Mouse (Mus musculus): ENCODE data around the gene Invs. TPM values are rescaled to one million over a fixed set of nuclear protein-coding genes. Genes with fewer than 3 reads are reported as not detected.

The Invs gene
- polyA plus RNA-seq, 1 experiment: 1.8 TPM

DNA sequence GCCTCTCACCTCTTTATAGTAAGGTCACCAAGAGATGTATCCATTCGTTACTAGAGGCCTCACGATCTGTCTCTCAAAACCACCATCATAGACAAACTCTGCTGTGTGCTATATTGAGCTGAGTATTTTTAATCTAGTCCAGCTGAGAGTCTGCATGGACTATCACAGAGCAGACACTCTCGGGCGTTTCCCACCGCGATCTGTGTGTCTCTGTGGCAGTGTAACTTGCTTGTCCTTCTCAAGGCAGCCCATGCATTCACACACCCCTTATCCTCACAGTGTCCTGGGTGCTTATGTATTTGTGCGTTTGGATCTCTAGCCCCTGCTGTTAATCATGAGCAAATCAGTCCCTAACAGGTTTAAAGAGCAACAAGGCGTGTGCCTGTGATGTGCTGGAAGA, 133.9 kb downstream of the Invs start:
- WGBS: 88% methylated on average over 8 of the region's 8 CpGs

GRCm38 (mm10) chr4:48415838-48416335, 136.3 kb downstream of the Invs start:
- Histone ChIP-seq H3K4me1 (ENCODE audit: control insufficient read depth, insufficient read depth, insufficient read length, low read length) (no peaks in the 10 kb centered on the region), H3K27ac (ENCODE audit: insufficient read depth, low read depth, low read length) (no peak overlapping the region), H3K36me3 (ENCODE audit: control insufficient read depth, insufficient read depth, low read length) (no peaks in the 10 kb centered on the region), H3K4me3 (ENCODE audit: low read depth, low read length) (no peak overlapping the region), H3K27me3 (ENCODE audit: control insufficient read depth, insufficient read depth, low read length) (no peaks in the 10 kb centered on the region)
- TF ChIP-seq POLR2A (IDR thresholded peaks at IDR 0.05; ENCODE audit: low read depth, low read length): no peak
- no peak for TF ChIP-seq CTCF (IDR thresholded peaks at IDR 0.05; ENCODE audit: extremely low read depth, insufficient read length, insufficient replicate concordance, low read depth, low read length)
- WGBS: 82% methylated on average over 10 of the region's 10 CpGs

More for the DNA sequence above, 133.9 kb downstream of the Invs start:
- H3K36me3 ChIP-seq (ENCODE audit: control insufficient read depth, insufficient read depth, low read length): no peaks in the 10 kb centered on the region
- H3K4me1 ChIP-seq (ENCODE audit: control insufficient read depth, insufficient read depth, insufficient read length, low read length): no peaks in the 10 kb centered on the region
- no peaks in the 10 kb centered on the region for H3K27me3 ChIP-seq (ENCODE audit: control insufficient read depth, insufficient read depth, low read length)
- H3K27ac ChIP-seq (ENCODE audit: insufficient read depth, low read depth, low read length): no peak overlapping the region
- H3K4me3 ChIP-seq (ENCODE audit: low read depth, low read length): no peak overlapping the region
- TF ChIP-seq CTCF (IDR thresholded peaks at IDR 0.05; ENCODE audit: extremely low read depth, insufficient read length, insufficient replicate concordance, low read depth, low read length): no peak
- no peak for TF ChIP-seq POLR2A (IDR thresholded peaks at IDR 0.05; ENCODE audit: low read depth, low read length)

DNA sequence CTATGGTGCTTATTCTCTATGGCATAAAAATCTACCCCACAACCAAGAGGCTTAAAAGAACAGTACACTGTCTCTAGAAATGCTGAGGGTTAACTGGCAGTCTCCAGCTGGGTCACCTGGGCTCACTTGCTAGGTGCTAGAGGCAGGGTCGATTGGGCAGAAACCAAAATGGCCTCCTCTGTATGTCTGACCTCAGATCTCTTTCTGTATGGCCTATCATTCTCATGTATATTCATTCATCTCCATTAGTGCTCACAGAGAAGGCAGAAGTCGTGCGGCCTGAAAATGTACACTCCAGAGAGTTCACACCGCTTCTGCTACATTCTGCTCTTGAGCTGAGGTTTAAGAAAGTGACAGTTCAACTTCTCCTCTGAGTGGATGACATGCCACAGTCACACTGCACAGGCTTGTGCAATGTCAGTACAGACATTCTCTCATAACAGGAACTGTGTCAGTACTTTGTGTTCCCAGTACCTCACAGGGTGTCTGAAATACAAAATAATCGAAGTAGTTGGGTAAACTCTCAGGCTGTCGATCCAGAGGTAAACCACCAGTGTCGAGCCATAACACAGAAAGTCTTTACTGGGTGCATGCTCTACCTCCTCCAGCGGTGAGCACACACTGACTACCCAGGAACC, 139.4 kb downstream of the Invs start:
- H3K4me3 ChIP-seq (ENCODE audit: low read depth, low read length): no peak overlapping the region
- H3K4me1 ChIP-seq (ENCODE audit: control insufficient read depth, insufficient read depth, insufficient read length, low read length): no peaks in the 10 kb centered on the region
- H3K27ac ChIP-seq (ENCODE audit: insufficient read depth, low read depth, low read length): no peak overlapping the region
- H3K27me3 ChIP-seq (ENCODE audit: control insufficient read depth, insufficient read depth, low read length): no peaks in the 10 kb centered on the region
- no peak for TF ChIP-seq CTCF (IDR thresholded peaks at IDR 0.05; ENCODE audit: extremely low read depth, insufficient read length, insufficient replicate concordance, low read depth, low read length)
- TF ChIP-seq POLR2A (IDR thresholded peaks at IDR 0.05; ENCODE audit: low read depth, low read length): no peak
- 89% methylated on average over 8 of the region's 8 CpGs for WGBS
- no peaks in the 10 kb centered on the region; the same call in 1 of the 2 replicates for H3K36me3 ChIP-seq (ENCODE audit: control insufficient read depth, insufficient read depth, low read length)

- H3K36me3 ChIP-seq (ENCODE audit: control insufficient read depth, insufficient read depth, low read length): peaks cover 2% of the 10 kb centered on the region
- H3K27ac ChIP-seq (ENCODE audit: insufficient read depth, low read depth, low read length): no peak overlapping the region
- H3K4me3 ChIP-seq (ENCODE audit: low read depth, low read length): no peak overlapping the region
- H3K27me3 ChIP-seq (ENCODE audit: control insufficient read depth, insufficient read depth, low read length): no peaks in the 10 kb centered on the region
- TF ChIP-seq POLR2A (IDR thresholded peaks at IDR 0.05; ENCODE audit: low read depth, low read length): no peak
- TF ChIP-seq CTCF (IDR thresholded peaks at IDR 0.05; ENCODE audit: extremely low read depth, insufficient read length, insufficient replicate concordance, low read depth, low read length): no peak
- peaks cover 2% of the 10 kb centered on the region; the same call in 1 of the 2 replicates for H3K4me1 ChIP-seq (ENCODE audit: control insufficient read depth, insufficient read depth, insufficient read length, low read length)
- WGBS: 97% methylated on average over 1 of the region's 1 CpGs
Observed at GRCm38 (mm10) chr4:48422633-48423032, 143.1 kb downstream of the Invs start.

DNA sequence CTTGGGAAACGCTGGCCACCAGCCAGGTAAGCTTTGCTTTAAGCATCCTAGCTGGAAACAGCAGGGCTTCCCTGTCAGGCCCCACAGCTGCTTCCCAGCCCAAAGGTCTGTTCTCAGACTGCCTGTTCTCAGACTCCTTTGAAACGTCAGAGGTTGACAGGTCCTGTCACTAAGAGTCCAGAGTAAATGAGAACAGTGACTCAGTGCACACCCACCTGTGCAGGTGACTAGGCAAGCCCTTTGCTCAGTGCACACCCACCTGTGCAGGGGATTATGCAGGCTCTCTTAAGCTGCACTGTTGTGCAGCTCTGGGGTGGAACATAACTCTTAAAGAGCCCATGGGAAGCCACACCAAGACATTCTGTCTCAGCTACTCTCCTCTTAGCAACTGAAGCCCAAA, 144.2 kb downstream of the Invs start:
- H3K4me3 ChIP-seq (ENCODE audit: low read depth, low read length): no peak overlapping the region
- H3K27me3 ChIP-seq (ENCODE audit: control insufficient read depth, insufficient read depth, low read length): no peaks in the 10 kb centered on the region
- no peak overlapping the region for H3K27ac ChIP-seq (ENCODE audit: insufficient read depth, low read depth, low read length)
- WGBS: 22% methylated on average over 2 of the region's 2 CpGs
- H3K4me1 ChIP-seq (ENCODE audit: control insufficient read depth, insufficient read depth, insufficient read length, low read length): peaks cover 3% of the 10 kb centered on the region; the same call in 1 of the 2 replicates
- peaks cover 3% of the 10 kb centered on the region for H3K36me3 ChIP-seq (ENCODE audit: control insufficient read depth, insufficient read depth, low read length)
- TF ChIP-seq POLR2A (IDR thresholded peaks at IDR 0.05; ENCODE audit: low read depth, low read length): no peak
- no peak for TF ChIP-seq CTCF (IDR thresholded peaks at IDR 0.05; ENCODE audit: extremely low read depth, insufficient read length, insufficient replicate concordance, low read depth, low read length)

DNA sequence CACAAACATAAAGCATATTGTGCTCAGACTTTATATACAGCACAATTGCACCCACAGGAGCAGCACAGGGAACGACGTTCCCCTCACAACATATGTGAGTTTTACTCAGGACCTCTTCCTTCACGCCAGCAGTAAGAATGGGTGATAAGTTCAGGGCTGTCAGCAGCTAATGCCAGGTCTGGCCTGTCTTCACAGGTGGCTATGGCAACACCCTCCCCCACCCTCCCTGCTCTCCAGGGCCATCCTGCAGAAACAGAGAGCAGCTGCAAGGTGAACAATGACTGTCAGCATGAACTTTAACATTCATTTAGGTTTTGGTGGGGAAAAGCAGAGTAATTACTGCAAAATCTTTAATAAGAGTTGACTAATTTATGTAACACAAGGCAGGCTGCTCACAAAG, 147.9 kb downstream of the Invs start:
- WGBS: 32% methylated on average over 3 of the region's 3 CpGs
- Histone ChIP-seq H3K27me3 (ENCODE audit: control insufficient read depth, insufficient read depth, low read length) (no peaks in the 10 kb centered on the region), H3K4me3 (ENCODE audit: low read depth, low read length) (no peak overlapping the region), H3K36me3 (ENCODE audit: control insufficient read depth, insufficient read depth, low read length) (peaks cover 29% of the 10 kb centered on the region), H3K27ac (ENCODE audit: insufficient read depth, low read depth, low read length) (no peak overlapping the region), H3K4me1 (ENCODE audit: control insufficient read depth, insufficient read depth, insufficient read length, low read length) (peaks cover 3% of the 10 kb centered on the region; the same call in 1 of the 2 replicates)
- TF ChIP-seq CTCF (IDR thresholded peaks at IDR 0.05; ENCODE audit: extremely low read depth, insufficient read length, insufficient replicate concordance, low read depth, low read length): no peak
- TF ChIP-seq POLR2A (IDR thresholded peaks at IDR 0.05; ENCODE audit: low read depth, low read length): no peak

GRCm38 (mm10) chr4:48428054-48428453, 148.5 kb downstream of the Invs start:
- TF ChIP-seq CTCF (IDR thresholded peaks at IDR 0.05; ENCODE audit: extremely low read depth, insufficient read length, insufficient replicate concordance, low read depth, low read length) (no peak), POLR2A (IDR thresholded peaks at IDR 0.05; ENCODE audit: low read depth, low read length) (no peak)
- Histone ChIP-seq H3K4me1 (ENCODE audit: control insufficient read depth, insufficient read depth, insufficient read length, low read length) (peaks cover 3% of the 10 kb centered on the region; the same call in 1 of the 2 replicates), H3K4me3 (ENCODE audit: low read depth, low read length) (no peak overlapping the region), H3K27me3 (ENCODE audit: control insufficient read depth, insufficient read depth, low read length) (no peaks in the 10 kb centered on the region), H3K36me3 (ENCODE audit: control insufficient read depth, insufficient read depth, low read length) (peaks cover 34% of the 10 kb centered on the region), H3K27ac (ENCODE audit: insufficient read depth, low read depth, low read length) (no peak overlapping the region)
- 26% methylated on average over 2 of the region's 2 CpGs for WGBS
